Mouse (Mus musculus) adrenal gland, postnatal 4 days (tissue): ENCODE measurements around the gene Casc3. TPM values are rescaled to one million over a fixed set of nuclear protein-coding genes. Genes with fewer than 3 reads are reported as not detected.

Experiments
- DNase-seq, 2 experiments: peaks; one replicate each; pipeline ENCODE4 v3.0.0; 2021 to 2022; ENCODE audit warnings: low spot score in 2 of 2, mixed read lengths in 2 of 2
- total RNA-seq, 2 experiments: library from RNA; stranded (reverse); gene quantifications; 2 replicates each; pipeline ENCODE4 v1.2.3; 2021

Casc3 gene
- total RNA-seq, 2 experiments from 2014 or later: 45.2 to 54.8 TPM

DNA sequence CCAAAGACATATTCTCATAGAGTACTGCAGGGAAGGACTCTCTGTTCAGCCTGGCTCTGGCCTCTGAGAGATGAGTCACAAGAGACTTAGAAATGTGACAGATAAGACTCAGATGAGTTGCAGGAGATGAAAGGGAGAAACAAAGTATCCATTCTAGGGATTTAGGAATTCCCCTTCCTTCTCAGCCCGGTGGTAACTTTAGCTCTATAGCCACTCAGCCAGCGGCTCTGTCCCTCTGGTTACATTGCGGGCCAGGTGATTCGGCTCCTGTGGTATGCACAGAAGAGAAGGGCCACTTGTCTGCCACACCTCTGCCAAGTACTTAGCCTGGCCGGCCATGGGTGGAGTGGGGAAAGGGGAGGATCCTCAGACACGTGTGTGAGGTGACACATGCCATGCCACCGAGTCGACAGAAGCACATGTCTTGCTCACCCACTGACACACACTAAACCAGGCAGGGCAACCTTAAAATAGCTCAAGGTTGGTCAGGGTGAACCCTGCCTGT is 32.0 kb upstream of the Casc3 start:
- no peak for DNase-seq

DNA sequence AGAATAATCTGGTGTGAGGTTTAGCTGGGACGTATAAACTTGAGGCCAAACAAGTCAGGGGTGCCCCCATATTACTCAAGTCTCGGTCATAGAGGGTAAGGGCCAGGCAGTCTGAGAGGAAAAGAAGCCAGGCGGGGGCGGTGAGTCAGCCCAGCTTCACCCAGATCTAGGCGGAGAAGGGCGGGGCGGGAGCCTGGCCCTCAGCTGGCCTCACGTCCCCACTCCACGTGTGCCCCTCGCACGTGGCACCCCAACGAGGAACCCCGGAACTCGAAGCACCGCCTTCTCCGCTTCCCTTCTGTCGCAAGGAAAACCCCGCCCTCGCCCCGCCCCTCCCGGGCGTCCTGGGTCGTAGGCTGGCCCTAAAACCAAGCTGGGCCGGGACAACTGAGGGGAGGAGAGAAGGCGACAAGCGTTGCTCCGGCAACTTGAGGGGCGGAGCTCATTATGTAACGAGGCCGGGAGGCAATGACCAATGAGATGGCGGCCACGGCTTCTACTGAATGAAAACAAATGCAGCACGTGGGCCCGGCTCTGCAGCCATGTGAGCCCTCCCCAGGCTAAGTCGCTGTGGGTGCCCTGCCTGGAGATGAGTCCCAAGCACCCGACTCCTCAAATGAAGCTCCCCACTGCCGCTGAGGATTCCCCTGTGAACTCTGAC is 30.9 kb upstream of the Casc3 start:
- DNase-seq: peak; percentile 99

DNA sequence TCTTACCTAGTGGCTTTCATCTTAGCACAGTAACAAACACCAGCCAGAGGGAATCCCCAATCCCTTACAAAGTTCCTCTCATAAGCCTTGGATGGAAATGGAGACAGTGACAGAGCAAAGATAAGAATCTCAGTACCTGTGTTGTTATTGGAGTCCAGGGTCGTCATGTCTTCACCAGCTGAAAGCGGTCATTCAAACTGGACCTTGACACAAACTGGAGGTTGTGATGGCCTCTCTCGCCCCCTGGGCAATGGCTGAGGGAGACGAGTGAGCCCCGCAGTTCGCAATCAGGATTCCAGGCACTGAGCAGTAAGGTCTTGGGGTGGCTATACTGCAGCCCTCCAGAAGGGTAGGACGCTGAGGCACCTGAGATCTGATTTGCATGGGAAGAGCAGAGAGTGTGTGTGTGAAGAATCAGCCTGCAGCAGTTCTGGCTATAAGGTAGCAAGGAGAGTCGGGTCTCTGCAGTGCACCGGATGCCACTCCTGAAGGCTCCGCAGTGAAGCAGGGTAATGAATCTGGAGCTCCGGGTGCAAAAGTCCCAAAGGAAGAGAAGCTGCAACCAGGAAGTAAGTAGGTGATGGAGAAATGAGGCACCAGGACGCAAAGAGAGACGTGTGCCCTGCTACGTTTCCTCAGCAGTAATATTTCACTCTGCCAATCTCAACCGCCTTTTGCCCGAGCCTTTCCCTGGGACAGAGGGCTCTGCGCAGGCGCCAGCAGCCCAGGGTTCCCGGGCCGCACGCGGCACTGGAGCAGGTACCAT is 29.9 kb upstream of the Casc3 start, which contains the start of gene Nr1d1:
Gene Nr1d1, minus strand, starts transcription at position 752 of the 766 bp plus-strand sequence.
- DNase-seq: no peak

DNA sequence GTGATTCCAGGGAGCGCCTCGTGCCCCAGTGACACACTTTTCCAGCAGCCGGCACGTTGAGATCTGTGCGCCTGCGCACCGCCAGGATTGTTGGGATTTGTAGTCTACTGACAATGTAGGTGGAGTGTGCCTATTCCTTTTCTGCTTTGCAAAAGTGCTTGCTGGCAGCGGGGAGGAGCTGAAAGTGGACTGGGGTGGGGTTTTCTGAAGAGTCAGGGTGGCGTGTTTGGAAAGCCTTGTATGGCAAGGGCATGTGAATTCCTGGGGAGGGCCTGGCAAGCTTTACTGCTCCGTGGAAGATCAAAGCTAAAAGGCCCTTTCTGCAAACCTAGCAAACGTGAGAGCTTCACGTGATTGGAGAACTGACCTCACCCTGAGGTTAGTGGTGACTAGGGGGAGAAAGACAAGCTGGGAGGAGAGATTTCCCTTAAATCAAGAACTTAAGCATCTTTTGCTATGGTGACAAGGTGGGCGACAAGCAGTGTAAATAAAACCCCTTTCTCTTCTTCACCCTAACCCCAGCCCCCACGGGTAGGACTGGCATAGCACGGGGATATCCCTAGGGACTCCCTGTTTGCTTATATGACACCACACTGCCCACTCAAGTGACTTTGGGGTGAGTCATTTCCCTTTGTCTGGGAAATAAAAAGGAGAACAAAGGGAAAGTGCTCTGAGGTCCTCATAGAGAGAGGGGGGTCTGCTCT is 29.2 kb upstream of the Casc3 start:
- DNase-seq: peak; percentile 98 to 99

DNA sequence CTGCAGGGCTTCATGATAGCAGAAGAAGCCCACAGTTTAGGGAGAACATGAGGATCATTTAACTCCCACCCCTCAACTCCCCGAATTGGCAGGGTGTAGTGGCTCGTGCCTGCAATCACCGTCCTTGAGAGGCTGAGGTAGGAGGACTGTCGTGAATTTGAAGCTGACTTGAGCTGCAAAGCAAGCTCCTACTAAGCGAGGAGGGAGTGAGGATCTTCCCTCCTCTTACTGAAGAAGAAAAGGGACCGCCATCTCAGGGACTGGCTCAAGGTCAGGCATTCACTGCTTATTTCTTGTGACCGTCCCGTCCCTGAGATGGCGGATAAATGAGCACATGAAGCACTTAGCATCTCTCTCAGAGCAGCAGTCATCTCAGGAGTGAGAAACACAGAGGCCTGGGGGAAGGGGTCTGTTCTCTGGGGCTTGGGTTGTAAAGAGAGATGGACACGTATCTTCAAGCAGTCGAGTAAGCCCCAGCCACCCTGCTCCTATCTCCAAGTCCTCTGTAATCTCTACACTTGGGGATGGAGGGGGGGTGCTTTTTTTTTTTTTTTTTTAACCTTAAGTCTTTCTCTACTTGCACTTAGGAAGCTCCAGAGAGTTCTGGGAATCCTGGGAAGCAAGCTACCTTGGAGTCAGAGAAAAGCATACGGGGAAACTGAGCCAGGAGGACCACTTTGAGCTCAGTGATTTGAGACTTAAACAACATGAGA is 28.5 kb upstream of the Casc3 start:
- DNase-seq: no peak

DNA sequence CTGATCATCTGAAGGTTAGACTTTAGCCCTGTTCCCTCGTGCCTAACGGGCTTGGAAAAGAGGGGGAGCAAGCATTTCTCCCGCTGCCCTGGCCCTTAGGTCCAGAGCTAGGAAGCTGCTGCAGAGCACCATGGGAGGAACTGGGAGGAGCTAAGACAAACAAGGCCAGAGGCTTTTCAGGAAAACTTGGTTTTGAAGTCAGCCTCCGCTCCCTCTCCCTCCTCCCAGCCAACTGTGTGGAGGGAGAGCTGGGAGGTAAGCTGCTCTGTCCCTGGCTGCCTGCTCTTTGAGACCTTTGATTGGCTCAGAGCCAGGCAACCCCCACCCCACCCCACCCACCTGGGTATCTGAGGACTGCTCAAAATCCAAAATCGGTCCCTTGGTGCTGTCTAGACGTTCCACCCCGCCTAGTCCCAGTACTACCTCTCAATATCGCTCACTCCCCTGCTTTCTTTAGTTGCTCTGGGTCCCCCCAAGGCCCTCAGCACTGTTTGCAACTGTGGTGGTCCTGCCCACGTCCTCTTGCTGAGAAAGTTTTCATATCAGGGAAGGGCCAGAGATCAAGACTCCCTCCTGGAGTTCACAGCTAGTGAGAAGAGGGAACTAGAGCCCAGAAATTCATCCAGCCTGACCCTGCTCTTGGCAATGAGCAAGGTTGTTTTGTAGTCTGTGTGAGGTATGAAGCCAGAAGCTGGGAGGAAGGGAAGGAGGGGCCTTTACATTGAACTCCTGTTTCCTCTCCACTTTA is 27.7 kb upstream of the Casc3 start:
- no peak for DNase-seq

DNA sequence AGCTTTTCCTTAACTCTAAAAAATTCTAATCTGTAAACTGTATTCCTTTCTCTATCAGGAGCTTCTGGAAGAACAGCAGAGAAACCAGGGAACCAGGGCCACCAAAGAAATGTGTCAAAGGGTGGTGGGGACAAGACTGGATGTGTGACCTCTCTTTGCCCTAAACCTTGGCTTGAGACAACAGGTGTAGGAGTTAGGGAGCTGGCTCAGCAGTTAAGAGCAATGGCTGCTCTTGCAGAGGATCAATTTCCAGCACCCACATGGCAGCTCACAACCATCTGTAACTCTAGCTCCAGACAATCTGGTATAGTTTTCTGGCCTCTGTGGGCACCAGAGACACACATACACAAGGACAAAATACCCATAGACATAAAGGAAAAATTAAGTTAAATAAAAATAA is 26.8 kb upstream of the Casc3 start:
- no peak for DNase-seq

DNA sequence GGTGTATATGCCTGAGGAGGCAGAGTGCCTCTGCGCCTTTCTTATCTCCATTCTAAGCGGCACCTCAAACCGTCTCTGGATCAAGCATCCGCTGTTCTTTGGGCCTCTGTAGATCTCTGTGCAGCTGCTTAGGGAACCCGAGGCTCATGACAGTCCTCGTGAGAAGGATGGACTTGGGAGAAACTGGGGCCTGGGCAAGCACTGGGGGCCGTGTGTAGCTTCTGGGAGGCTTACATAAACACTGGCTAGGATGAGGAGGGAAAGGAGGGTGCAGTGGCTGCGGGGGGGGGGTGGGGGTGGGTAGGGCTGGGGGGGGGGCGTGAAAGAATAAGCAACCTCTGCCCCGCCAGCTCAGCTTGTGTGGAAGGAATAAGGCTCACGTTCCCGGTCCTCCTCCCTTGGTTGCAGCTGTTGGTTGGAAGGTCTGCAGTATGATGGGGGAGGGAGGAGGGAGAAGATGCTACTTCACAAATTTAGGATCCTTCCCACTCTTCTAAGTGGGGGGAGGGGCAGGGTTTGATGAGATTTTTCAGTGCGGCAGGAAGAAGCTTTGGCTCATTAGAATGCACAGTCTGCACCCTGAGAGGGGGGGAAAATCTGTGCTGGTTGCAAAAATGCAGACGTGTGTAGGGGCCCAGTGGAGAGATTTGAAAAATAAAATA is 22.7 kb upstream of the Casc3 start:
- no peak for DNase-seq

DNA sequence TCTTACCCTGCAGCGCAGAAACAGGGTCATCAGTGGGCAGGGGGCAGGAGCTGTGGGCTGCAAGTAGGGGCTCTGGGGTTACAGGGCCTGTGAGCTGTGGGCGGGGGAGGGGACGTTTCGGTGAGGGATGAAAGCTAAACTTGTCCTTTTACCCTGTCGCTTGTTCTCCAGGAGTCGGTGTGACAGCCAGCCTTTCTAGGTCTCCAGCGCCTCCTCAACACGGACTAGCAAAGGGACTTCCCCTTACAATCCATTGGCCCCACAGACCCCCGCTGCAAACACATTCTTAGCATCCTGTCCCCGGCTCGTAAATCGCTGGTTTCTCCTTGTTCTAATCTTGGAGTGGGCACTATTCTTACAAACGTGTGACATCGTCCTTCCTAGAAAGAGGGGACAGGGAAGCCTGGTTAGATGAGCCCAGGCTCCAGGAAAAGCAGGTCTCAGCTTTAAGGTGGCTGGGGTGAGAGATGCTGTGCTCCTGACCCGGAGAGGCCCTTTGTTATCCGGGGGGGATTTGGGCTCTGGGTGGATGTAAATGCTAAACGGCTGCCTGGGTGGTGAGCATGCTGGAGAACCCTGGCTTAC is 22.0 kb upstream of the Casc3 start:
- no peak for DNase-seq

DNA sequence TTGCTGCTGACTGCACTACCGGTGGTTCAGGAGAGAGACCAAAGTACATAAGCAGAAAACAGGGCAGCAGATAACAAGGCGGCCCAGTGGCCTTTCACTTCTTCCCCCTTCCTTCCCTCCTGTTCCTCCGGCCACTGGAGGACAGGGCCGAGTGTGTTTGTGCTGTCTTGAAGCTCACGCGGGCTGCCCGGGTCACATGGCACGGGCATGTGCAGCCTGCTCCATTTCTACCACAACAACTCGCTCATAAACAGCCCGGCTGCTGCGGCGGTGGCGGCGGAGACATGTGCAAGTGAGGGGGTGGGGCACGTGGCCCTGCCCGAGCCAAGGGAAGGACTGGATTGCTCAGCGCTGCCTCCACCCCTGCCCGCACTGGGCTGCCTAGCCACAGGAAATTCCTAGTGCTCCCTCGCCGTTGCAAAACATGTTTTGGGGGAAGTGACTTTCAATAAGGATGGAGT is 21.4 kb upstream of the Casc3 start:
- peak; percentile 85 to 86 for DNase-seq

DNA sequence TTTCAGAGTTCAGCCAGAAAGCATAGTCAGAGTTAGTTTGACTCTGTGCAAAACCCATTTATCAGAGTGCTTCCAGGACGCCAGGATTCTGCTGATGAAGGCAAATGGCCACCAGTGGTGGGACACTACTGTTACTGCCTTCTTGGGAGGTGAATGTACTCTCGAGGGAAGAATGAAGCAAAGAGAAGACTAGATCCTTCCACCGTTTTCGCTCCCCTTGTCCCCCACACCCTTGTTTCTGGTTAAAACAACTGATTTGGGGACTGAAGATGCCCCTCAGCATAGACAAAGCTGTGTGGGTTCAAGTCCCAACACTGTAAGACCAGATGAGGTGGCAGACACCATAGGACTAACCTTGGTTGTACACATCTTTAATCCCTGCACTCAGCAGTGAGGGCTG is 20.6 kb upstream of the Casc3 start:
- DNase-seq: no peak

DNA sequence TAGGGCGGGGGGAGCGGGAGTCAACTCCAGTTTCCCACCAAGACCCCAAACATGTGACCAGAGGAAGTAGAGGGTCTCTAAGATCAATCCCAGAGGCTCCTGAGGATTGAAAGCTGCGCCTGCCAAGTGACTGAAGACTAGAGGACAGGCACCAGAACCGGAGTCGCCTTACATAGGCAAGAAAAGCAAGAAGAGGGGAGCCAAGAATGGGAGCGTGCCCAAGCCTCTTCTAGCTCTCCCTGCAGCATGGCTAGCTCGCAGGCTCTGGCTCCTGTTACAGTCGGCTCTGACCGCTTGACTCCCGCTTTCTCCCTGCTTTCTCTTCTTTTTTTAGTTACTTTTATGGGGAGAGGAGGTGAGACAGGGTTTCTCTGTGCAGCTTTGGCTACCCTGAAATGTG is 19.5 kb upstream of the Casc3 start:
- DNase-seq: no peak

DNA sequence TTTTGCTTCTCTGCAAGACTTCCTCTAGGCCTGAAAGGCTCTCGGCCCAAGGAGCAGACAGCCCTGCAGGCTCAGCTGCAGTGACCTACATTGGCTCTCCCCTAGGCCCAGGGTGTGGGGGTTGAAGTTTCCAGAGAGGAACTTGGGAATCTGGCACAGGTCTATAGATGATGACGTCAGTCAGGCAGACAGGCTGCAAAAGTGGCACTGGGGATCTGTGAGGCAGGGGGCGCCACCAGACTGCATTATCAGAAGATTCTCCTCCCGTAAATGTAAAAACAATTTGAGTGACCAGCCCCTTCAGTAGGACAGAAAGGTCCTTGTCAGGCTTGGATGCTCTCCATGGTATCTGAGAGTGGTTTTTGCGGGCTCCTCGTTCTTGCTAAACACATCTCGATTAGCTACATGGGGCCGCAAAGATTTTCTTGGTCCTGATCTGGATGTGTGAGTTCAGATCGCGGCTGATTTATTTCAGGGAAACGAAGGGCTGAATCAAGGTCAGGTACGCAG is 18.9 kb upstream of the Casc3 start:
- DNase-seq: peak in 1 of 2 experiments; percentile 54

DNA sequence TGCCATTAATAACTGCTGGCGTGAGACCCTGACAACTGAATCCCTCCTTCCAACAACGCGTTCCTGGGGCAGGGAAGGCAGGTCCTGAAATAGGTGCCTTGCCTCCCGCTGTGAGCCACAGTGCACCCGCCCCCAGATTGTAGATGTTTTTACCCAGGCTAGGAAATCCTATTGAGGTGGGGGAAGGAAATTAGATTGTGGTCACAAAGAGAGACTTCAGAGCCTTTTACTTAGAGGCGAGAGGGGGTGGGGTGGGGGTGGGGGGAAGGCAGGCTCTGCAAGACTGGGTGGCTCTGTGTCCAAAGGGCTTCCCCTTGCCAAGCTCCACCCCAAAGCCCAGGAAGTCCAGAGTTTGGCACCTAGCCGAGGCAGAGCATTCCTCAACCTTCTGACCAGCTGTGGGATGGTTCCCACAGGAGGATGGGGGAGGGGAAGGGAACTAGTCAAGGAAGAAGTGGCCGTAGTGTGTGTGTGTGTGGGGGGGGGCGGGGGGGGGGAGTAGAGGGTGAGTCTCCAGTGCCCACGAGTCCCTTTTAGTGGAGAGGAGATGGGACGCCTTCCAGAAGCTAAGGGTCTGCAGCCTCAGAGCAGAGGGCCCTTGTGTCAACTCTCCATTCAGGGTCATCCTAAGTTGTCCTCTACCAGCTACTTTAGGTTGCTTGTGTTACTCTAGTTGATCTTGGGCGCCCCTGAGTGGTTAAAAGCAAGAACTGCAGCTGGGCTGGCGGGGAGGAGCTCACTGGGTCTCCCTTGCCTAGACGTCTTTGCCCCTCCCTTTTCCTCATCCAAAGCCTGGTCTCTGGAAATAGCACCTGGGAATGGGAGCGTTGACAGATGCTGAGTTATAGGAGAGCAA is 18.1 kb upstream of the Casc3 start:
- DNase-seq: peak; percentile 86 to 92

DNA sequence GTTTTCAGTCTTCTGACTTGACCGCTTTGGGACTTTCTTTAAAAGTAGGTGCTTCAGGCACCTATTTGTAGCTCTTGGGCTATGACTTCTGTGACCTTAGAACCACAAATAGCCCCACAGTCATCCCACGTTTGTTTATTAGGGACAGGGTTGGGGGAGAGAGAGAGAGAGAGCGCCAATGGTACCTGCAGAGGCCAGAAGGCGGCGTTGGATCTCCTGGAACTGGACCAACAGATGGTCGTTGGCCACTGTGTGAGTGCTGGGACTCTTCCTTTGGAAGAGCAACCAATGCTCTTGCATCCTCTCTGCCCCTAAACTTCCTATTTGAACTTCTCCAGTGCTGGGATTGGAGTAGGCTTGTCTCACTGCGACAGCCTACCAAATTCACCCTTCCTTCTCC is 17.5 kb upstream of the Casc3 start:
- no peak for DNase-seq

DNA sequence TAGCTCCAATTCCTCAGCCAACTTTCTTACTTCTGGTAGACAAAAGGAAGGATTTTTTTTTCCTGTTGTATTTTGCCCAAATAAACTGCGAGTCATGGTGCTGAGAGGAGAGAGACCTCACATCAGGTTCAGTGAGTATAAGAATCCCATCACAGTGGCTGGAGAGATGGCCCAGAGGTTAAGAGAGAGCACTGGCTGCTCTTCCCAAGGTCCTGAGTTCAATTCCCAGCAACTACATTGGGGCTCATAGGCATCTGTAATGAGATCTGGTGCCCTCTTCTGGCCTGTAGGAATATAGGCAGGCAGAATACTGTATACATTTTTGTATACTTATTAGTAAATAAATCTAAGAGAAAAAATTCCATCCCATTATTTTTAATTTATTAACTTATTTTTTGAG is 17.0 kb upstream of the Casc3 start:
- DNase-seq: no peak

DNA sequence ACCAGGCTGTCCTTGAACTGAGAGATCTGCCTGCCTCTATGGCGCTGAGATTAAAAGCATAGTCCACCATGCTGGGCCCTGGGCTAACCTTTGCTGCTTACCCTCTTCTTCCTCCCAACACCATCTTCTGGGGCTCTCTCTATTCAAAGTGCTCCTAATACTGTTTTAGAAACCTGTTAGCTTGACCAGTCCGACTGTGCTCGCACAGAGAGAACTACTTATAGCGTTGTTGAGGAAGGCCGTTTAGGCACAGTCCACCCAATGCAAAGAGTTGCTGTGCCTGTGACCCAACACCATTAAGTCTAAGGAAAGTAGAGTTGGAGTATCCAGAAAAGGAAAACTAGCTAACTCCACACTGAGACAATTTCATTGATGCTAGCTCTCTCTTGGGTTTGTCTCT is 16.6 kb upstream of the Casc3 start:
- no peak for DNase-seq

DNA sequence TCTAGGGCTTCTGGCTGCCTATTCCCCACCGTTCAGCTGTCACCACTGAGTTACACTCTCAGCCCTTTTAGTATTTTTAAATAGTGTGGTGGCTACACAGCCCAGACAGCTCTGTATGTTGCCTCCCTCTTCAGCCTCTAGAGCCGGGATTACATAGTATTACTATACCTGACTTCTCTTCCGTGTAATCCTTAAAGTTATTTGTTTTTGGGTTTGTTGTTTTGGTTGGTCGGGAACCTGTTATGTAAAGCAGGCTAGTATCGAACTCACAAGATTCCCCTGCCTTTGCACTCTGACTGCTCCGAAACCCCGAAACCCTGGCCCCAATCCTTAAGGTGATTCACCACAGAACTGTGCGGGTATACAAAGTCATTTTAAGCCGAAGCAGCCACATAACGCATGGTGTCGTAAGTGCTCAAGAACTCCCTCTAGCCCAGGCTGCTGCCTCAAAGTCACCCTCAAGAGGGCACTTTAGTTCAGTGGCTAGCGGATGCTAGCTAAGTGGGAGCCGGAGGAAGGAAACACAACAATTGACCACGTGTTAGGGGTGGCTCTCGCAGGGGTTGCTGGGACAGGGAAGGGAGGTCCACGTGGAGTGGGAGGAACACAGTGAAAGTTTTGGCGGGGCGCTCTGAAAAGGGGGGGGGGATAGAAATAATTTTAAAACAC is 16.0 kb upstream of the Casc3 start:
- DNase-seq: peak in 1 of 2 experiments; percentile 74
